Mouse (Mus musculus): ENCODE measurements at regions not wholly inside any gene's neighbourhood (a gene's known extent, or its start where the extent isn't known, plus 50 kb on each side); places are given as distances from the start of the nearest gene placed in this dataset.

DNA sequence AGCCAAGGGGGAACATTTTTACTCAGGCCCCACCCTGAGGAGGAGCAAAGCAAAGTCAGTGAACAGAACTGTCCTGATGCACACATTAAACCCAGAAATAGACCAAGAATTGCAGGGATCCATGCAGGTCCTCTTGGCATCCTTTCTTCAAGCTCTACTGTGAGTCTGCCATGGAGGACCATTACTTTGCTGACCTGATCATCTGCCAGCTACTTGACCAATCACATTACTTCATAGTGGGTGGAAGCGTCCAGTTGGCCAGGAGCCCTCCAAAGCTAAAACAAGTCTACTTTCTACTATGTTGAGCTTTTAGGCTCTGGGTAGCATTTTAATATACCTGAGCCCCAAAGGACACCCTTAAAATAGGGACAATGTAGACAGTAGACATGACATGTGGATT is 98.6 kb upstream of the Lgalsl start:
- DNase-seq (ENCODE audit: low spot score), result no peak

DNA sequence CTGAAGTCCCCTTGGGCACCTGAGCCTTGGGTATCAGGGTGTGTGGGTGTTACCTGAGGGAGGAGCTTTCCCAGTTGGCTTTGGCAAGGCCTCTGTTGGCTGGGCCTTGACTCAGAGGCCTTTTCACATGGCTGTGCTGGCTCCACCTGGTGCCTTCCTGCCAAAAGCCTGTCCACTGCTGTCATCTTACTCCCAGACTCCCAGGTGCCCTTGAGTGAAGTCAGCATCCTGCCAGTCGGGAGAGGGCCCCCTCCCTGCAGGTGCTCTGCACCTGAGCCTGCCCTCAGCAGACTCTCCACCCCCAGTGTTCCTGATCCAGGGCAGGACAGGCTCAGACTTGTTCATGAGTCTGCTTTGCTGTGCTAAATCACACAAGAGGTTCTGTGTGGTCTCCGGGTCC is 99.2 kb upstream of the Lgalsl start:
- DNase-seq (ENCODE audit: low spot score), result no peak

DNA sequence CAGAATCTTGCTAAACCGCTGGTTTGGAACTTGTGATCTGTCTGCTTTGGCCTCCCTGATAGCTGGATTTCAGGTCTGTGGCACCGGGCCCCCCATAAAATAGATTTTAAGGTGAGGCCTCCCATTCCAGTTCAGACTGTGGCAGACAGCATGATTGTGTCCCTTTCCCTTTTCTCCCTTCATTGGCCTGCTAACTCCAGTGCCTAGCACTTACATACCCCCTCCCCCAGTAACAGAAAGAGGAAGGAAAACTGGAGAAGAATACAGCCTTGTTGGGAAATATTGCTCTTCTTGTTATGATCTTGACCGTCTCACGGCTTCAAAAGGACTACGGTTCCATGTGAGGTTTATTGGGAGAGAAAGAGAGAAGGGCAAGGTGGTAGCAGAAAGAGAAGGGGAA is 99.7 kb upstream of the Lgalsl start:
- no peak for DNase-seq (ENCODE audit: low spot score)

DNA sequence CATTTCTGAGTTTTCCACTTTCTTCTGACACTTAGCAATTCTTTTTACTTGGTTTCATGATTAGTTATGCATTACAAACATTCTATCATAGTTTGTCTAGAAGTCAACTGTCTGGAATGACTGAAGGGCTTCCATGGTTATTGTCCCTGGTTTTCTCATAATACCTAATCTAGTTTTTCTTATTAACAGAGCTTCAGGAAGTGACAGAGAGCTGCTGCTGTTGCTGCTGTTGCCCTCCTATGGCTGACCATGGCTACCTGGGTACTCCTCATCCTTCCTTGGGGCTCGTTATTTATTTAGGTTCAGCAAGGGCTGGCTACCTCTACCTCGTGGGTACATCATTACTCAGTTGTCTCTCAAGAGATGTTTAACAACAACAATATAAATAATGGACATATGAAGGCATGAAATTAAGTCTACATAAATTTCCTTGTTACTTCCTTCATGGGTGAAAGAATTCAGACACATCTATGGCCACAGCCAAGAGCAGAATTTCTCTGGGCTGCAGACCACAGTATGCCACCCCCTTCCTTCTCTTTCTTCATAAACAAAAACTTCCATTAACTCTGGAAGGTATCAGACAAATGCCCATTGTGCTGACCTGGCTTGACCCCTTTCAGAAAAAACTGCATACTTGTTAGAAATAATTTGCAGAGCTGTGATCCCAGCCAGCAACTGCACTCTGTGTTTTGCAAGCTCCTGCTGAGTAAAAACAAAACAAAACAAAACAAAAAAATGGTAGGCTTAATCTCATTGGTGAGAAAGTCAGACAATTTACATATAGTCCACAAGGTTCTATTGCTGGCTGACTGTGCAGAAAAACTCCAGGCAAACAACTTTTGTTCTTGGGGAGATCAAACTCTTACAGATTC is 103.6 kb upstream of the Lgalsl start:
- peak; percentile 39 for DNase-seq (ENCODE audit: low spot score)

DNA sequence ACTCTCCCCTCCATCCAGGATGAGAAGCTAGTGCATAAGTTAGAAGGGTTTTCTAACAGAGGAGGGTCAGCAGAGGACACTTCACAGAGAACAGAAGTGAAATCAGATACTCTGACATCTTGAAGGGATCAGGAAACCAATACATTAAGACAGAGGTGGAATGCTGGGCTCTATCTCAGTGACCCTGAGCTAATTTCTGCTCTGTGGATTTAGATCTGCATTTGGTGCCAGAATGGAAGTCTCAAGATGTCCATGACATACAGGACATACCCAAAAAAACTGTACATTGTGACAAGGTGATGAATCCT is 104.2 kb upstream of the Lgalsl start:
- DNase-seq (ENCODE audit: low spot score), result peak; percentile 63

DNA sequence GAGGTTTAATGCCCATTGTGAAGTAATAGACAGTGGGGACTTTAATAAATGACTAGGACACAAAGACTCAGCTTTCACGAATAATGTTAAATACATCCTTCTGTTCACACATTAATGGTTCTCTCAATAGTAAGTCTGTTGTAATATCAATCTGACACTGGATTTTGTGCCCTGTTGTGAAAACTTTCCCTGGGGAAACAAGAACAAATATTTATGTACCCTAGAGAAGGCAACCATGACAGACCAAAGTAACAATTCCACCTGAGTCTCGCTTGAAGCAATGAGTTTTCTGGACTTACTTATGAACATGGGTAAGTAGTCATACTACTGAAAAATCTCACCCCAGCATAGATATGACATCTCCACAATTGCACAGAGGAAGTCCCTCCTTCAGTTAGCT is 105.1 kb upstream of the Lgalsl start:
- DNase-seq (ENCODE audit: low spot score), result no peak

DNA sequence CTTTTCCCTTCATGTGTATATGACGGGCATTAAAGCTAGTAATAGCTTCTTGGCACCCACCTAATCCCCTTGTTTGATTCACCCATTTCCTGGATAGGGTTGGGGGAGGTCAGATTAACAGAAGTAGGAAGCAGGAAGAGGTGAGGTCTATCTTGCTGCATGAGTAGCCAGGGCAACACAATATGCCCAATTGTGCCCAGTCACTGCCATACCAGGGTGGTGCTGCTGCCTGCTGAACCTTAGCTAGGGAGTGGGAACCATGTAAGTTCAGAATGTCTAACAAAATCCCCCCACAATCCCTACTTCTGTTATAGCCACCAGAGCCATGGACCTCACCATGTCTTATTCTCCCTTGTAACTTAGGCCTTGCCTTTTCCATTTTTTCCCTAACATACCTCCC is 106.1 kb upstream of the Lgalsl start:
- DNase-seq (ENCODE audit: low spot score), result no peak

DNA sequence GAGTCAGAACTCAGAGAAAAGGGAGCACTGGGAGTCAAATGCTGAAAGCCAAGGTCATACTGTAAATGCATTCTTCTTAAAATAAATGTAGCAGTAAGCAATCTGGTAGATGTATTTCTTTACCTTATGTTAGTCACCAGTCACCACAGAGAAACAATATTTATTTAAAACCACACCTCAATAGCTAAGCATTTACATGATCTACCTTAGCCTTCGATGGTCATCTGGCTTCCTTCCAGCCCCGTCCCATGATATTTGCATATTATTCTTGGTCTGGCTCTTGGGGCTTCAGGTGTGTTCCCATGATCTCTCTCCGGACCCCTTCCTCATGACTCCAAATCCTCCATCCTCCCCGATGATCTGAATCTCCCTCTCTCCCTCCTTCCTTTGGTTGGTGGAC is 107.1 kb upstream of the Lgalsl start:
- DNase-seq (ENCODE audit: low spot score), result no peak

DNA sequence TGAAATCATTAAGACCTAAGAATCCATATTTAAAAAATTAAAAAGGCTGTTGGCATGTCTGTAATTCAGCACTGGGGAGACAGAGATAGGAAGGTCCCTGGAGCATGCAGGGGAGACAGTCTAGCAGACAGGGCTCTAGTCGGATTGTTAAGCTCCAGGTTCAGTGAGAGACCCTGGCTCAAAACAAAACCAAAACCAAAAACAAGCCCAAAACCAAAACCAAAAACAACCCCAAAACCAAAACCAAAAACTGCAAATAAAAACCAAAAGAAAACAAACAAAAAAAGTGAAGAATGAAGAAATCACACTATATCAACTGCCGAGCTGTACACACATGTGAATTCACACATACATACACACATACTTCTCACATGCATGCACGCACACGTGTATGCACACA is 108.8 kb upstream of the Lgalsl start:
- DNase-seq (ENCODE audit: low spot score), result no peak

DNA sequence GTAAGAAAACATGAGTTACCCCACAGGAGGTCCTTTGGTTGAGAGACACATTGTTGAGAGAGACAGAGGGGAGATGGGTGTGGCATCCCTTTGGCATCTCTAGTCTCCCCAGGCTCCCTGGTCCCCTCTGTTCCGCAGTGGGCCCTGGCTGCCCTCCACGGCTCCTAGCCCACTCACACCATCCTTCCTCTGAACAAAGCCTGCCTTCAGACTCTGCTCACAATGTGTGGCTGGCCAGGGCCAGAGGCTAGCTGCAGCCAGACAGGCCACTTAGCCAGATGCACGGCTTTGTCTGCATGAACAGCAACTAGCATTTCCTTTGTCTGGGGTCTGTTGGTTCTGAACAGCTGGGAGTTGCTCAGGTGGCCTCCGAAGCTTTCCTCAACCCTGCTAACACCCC is 110.7 kb upstream of the Lgalsl start:
- DNase-seq (ENCODE audit: low spot score), result no peak

DNA sequence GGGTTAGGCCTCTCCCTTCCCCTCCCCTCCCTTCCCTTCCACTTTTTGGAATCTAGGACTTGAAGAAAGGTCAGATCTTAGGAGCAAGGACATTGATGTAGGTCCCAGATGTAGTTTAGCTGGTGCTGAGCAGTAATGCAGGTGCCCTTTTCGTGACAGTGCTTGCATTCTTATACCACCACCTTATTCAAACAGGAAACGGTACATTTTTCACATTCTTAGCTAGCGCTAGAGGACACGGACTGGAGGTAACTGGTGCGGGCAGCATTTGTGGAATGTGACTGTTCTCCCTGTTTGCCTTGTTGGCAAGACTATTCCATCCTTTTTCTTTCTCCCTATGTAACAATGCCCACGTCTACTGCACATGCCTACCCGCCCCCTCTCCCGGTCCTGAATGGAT is 124.7 kb upstream of the Lgalsl start:
- DNase-seq (ENCODE audit: low spot score), result no peak

DNA sequence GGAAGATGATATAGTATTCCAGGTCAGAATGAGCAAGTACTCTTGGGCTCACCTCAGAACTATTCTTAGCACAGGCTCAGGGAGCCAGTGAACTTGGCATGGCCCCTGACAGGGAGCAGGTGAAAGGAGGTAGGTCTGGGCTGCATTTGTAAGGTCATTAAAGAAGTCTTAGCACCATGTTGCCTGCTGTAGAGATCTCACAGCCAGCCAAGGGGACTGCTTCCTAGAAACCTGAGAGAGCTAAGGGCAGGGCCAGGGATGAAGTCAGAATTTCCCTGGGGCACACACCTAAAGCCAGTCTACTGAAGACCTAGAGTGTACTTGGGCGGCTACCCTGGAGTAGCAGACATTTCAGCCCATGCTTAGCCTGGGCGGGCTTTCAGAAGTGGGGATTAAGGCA is 126.9 kb upstream of the Lgalsl start:
- no peak for DNase-seq (ENCODE audit: low spot score)

DNA sequence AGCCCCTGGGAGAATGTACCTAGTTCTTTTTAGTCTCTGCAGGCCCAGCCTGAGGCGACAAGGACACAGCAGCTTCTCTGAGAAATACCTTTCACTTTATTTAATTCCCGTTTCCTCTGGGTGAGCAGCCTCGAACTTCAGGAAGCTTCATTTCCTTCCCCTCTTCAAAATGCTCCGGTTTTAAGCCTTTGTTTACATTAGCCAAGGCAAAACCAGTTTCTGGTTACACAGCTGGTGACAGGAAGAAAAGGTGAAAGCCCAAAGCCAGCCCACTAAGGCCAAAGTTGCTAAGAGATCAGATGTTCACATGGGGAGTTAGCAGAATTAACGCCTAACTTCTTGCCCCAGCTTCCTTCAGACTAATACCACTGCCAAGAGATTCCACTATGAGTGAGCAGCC is 127.4 kb upstream of the Lgalsl start:
- peak; percentile 58 for DNase-seq (ENCODE audit: low spot score)

DNA sequence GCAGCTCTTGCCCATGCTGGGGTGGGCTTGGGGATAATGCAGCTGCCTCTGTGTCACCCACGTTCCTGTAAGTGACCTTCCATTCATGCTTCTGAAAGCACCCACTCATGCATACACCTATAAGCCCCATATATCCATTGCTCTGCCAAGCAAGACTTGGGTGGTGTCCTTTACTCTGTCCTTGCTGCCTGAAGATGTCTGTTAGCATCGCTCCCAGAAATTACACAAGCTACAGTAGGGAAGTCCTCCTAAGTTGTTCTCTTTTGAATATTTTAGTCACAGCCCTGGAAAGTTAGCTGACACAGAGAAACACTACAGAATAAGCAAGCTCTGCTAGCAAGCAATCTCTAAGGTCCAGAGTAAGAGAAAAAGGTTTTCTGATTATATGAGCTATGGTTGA is 129.2 kb upstream of the Lgalsl start:
- DNase-seq (ENCODE audit: low spot score), result no peak

DNA sequence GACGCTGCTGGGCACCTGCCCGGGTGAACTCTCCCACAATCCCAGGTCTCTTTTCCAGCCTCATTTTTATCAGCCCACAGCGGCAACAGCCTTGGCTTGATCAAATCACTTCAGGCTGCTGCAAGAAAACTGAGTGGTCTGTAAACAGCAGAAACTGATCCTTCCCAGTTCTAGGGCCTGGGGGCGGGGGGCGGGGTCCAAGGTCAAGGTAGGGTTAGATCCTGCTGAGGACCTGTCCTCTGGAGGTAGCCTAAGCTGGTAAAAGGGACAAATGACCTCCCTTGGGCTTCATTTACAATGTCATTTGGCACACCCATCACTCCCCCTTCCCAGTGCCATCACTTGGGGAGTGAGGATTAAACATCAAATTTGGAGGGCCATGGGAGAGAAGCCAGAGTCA is 129.9 kb upstream of the Lgalsl start:
- DNase-seq (ENCODE audit: low spot score), result no peak

DNA sequence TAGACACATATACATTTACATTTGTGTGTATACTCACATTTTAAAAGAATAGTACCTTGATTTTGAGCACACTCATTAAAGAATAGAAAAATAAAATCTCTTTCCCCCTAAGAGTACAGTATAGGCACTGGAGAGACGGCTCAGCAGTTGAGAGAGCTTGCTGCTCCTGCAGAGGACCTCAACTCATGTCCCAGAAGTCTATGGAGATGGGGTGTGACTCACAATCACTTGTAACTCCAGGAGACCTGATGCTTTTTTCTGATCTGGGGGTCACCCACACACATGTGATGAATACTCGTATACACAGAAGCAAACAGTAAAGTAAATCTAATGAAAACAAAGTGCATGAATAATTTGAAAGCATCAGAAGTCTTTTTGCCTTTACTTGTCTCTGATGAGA is 129.5 kb upstream of the Peli1 start:
- no peak for DNase-seq (ENCODE audit: low spot score)

DNA sequence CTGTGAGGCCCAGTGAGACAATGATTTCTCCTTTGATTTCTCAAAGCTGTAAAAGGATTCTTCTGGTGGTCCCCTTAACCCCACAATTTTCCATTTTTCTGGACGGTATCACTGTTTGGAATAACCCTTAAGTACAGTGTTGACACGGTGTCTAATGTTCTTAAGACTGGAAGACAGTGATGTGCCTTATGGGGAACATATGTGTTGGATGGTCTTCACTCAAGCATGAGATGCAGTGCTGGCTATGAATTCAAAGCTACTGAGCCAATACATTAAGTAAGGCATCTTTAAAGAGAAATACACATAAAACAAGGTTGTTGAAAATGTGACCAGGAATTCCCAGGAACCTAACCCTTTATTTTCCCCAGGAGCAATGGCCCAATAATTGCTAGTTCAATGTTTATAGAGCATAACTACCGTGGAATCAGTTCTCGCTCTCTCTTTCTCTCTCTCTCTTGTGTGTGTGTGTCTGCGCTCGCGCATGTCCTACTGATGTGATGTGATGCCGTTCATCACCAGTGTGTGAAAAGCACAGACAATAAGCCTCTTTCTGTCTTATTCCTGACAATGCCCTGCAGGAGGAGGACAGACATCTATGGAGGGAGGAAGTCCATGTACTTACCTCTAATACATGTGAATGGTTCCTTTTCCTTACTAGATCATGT is 125.4 kb upstream of the Peli1 start:
- no peak for DNase-seq (ENCODE audit: low spot score)

DNA sequence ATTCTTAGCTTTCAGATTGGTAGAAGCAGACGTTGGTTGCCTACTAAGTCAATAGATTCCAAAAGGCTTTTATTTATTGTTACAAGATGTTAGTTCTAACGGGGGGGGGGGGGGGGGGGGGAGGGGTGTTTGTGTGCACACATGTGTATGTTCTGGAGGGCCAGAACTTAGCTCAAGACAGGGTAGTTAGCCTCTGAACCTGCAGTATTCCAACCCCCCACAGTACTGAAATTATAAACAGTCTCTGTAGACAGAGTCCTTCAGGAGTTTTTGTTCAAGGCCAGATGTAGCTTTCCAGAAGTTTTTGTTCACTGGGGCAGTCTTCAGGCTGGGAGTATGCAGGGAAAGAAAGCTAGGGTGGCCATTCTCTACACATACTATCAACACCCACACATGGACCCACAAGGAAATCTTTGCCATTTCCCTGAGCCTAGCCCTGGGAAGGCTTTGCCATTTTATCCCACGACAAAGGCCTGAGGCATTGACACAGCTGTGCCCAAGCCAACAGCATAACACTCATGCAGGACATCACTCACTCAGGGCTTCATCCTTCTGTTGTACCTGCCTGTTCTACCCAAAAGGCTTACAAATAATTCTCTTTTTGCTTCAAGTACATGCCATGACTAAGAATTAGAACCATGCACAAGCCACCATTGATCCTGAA is 123.6 kb upstream of the Peli1 start:
- DNase-seq (ENCODE audit: low spot score), result no peak

DNA sequence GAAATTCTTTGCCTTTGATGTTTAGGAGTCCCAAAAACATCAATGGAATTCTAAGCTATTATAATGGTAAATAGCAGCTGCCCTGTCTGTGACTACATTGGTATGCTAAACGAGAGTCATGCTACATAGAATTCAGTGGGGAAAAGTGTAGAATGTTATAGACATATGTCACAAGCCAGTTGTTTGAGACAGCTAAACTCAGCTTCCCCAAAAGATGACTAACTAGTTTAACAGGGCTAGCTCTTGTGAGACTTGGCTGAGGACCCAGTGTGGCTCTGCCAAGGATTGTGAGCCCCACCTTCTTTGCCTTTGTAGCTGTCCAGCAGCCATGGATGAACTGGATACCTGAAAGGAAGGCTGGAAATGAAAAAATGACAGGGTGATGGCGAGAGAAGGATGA is 122.8 kb upstream of the Peli1 start:
- DNase-seq (ENCODE audit: low spot score), result no peak

DNA sequence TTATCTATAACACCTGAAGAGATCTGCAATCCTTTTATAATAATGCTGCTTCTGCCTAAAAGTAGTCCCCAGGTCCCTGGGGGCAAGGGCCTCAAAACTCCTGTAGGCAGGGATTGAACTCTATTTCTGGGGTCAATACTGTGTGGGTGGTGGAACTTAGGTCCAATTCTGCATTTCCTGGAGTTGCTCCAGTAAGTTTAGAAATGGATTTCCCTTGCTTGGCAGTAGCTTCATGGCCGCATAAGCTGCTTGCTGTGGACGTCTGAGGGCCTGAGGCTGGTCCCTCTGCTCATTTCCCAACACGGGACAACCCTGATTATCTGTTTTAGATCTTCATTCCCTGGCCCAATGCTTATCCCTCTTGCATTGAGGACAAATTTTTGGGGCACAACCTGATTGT is 118.0 kb upstream of the Peli1 start:
- no peak for DNase-seq (ENCODE audit: low spot score)

DNA sequence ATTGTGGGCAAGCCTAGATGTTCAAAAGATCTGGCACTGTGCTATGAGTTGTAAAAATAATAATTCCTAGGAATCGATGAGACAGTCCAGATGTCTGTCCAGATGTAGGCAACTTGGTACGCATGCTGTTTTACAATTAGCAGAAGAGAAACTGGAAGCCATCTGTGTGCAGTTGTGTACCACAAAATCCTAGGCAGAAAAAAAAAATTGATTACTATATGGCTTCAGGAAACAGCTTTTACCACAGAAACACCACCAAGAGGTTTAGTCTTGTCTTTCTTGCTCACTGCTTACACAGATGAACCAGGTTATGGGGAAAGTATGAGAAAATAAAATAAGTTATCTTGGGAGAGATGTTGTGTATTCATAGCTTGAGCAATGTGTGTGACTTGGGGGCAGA is 109.5 kb upstream of the Peli1 start:
- no peak for DNase-seq (ENCODE audit: low spot score)

DNA sequence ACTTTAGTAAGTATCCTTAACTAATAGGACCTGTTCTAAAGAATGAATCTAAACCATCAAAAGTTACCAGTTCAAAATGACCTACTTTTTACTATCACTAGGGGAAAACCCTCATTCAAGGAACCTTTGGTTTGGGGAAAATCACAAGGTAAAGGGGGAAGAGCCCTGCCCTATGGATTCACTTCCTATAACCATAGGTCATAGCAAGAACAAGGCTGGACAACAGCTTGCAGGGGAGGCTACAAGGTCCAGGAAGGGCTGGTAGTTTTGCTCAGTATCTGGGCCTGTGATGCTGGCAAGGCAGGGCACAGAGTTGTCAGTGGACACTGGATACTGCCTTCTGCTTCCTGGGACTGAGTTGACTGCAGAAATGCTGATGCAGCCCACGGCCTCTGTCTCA is 109.1 kb upstream of the Peli1 start:
- DNase-seq (ENCODE audit: low spot score), result no peak

DNA sequence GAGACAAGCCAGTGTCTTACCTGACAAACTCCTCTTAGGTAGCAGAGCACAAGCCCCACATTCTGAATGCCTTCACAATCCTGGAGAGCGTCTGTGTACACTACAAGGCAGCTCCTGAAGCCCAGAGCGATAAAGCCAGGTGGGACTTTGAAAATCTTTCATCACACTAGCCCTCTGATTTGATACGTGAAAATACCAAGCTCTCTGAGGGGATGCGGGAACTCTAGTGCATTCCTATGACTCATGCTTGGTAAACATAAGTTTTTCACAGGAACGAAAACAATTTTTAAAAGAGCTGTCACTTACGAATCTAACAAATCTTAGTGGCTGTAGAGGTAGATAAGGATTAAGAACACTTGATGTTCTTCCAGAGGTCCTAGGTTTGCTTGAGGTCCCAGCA is 108.6 kb upstream of the Peli1 start:
- DNase-seq (ENCODE audit: low spot score), result no peak

All from embryo, embryonic 10.5 days (tissue).